Mouse (Mus musculus): ENCODE data around the gene Zfp1.

GRCm38 (mm10) chr8:111720115-111720544, 76.9 kb downstream of the Zfp1 start:
- TF ChIP-seq CTCF (IDR thresholded peaks at IDR 0.05; ENCODE audit: low read depth, low read length) (no peak), GATA2 (IDR thresholded peaks at IDR 0.05; ENCODE audit: borderline replicate concordance, low read depth, low read length) (no peak)
